Mouse (Mus musculus): Measurements from ENCODE around the gene Pak6. TPM values are rescaled to one million over a fixed set of nuclear protein-coding genes. Genes with fewer than 3 reads are reported as not detected.

The Pak6 gene
- polyA plus RNA-seq, 1 experiment: 10.9 TPM

DNA sequence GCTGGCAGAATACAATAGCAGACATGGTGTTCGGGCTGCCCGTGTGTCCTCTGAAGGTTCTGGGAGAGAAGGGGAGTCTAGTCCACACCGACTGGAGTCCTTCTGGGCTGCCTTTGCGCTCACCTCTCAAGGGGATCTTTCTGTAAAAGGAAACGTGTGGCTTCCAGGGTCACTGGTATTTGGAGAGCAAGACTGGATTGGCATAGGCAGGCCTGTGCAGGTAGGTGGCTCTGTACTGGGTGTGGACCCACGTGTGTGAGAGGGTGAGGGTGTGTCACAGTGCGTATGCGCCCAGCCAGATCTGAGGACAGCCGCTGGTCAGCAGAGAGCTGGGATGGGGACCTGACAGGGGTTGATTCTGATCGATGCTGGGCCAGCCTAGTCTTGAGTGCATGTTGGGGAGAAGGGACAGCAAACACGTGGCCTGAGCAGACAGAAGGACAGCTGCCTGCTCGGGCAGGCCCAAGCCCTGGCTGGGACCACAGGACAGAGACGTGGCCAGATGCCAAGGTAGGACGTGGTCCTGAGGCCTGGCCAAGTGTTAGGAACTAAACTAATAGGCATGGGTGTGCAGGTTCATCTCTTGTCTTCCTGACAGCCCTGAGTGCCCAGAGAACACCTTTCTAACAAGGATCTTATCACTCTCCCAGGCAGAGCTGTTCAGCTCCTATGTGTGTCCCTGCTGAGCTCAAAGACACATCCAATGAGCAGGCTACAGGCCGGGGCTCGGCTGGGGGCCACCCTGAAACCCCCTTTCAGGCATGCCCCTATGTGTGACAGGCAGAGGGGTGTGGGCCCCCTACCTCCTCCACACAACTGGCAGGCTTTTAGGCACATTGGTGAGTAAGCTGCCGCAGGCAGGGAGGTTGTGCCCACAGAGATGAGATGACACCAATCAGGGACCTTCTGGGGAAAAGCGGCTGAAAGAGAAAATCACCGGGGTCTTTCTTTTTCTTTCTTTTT, 982 bp downstream of the Pak6 start:
- Histone ChIP-seq H3K4me1 (ENCODE audit: control insufficient read depth, insufficient read depth, low read length) (peaks cover 7% of the 10 kb centered on the region; the same call in 1 of the 2 replicates), H3K4me3 (ENCODE audit: insufficient read depth, low read depth, low read length) (peak overlapping the region; percentile 44), H3K27me3 (replicated peaks; ENCODE audit: control insufficient read depth, insufficient read depth, low read length) (no peaks in the 10 kb centered on the region), H3K27ac (ENCODE audit: insufficient read depth, low read depth, low read length) (peak overlapping the region; percentile 61), H3K36me3 (ENCODE audit: control insufficient read depth, insufficient read depth, low read length) (no peaks in the 10 kb centered on the region)
- TF ChIP-seq CTCF (conservative IDR thresholded peaks at IDR 0.05; ENCODE audit: insufficient read depth, insufficient read length, low read depth, low read length) (no peak), POLR2A (IDR thresholded peaks at IDR 0.05; ENCODE audit: low read depth, low read length) (no peak)
- WGBS: 62% methylated on average over 19 of the region's 19 CpGs
- peak; percentile 56 for DNase-seq

DNA sequence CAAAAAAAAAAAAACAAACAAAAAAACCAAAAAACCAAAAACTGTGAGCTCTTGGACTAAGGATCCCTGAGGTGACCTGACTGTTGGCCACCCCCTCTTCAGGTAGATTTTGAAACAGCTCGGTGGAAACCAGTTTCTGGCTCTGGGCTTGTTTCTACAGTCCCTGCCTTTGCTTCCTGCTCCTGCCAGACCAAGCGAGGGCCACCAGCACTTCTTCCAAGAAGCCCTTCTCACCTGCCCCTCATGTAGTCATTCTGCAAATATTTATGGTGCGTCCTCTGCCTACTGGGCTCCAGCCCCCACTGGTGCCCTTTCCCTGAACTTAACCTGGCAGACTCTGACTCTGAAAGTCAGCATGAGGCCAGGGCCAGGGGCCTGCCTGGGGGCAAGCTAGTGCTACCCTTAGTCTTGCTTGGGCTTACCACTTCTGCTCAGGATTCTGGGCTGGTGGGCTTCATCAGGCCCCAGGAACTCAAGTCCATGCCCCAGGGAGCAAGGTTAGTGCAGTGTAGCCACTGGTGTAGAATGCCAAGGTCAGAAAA, 1.9 kb downstream of the Pak6 start:
- Histone ChIP-seq H3K4me1 (ENCODE audit: control insufficient read depth, insufficient read depth, low read length) (peaks cover 12% of the 10 kb centered on the region; the same call in 1 of the 2 replicates), H3K27me3 (replicated peaks; ENCODE audit: control insufficient read depth, insufficient read depth, low read length) (no peaks in the 10 kb centered on the region), H3K36me3 (ENCODE audit: control insufficient read depth, insufficient read depth, low read length) (no peaks in the 10 kb centered on the region), H3K27ac (ENCODE audit: insufficient read depth, low read depth, low read length) (peak overlapping the region; percentile 95), H3K4me3 (ENCODE audit: insufficient read depth, low read depth, low read length) (no peak overlapping the region)
- TF ChIP-seq CTCF (conservative IDR thresholded peaks at IDR 0.05; ENCODE audit: insufficient read depth, insufficient read length, low read depth, low read length): no peak
- TF ChIP-seq POLR2A (IDR thresholded peaks at IDR 0.05; ENCODE audit: low read depth, low read length): no peak
- peak; percentile 64 for DNase-seq
- WGBS: 63% methylated on average over 3 of the region's 3 CpGs

DNA sequence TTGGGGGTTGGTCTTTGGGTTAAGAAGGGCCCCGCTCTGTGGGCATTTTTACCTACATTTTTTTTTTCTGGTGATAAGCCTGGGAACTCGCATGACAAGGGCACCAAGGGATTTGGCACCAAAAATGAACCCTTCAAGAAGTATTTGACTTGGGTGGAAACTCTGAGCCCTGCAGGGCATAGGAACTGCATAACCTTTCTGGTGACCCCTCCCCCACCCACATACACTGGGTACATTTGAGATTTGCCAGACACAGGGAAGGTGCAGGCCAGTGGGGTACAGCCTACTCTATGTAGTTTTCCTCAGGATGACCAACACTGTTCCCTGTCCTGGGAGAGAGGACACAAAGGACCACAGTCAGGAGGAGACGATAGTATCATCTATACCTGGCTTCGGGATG, 2.5 kb downstream of the Pak6 start:
- H3K27ac ChIP-seq (ENCODE audit: insufficient read depth, low read depth, low read length): peak overlapping the region; percentile 95
- WGBS: 76% methylated on average over 4 of the region's 4 CpGs
- peaks cover 17% of the 10 kb centered on the region for H3K4me1 ChIP-seq (ENCODE audit: control insufficient read depth, insufficient read depth, low read length)
- no peaks in the 10 kb centered on the region for H3K27me3 ChIP-seq (replicated peaks; ENCODE audit: control insufficient read depth, insufficient read depth, low read length)
- H3K4me3 ChIP-seq (ENCODE audit: insufficient read depth, low read depth, low read length): no peak overlapping the region
- DNase-seq: peak; percentile 60
- no peak for TF ChIP-seq CTCF (conservative IDR thresholded peaks at IDR 0.05; ENCODE audit: insufficient read depth, insufficient read length, low read depth, low read length)
- H3K36me3 ChIP-seq (ENCODE audit: control insufficient read depth, insufficient read depth, low read length): no peaks in the 10 kb centered on the region

DNA sequence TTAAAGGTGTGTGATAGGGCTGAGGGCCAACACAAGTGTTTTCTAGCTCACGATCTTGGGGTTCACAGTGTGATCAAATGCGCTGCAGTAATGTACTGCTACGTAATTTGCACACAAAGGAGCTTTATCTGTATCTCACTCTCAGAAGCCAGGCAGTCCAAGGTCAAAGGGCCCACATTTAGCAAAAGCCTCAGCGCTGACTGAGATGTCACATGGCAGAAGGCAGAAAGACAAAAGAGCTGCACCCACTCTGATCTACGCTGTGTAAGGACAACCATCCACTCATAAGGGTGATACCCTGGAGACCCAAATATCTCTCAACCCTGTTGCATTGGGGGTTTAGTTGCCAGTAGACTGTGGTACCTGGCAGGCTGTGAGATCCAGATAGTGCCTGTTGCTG, 4.1 kb downstream of the Pak6 start:
- Histone ChIP-seq H3K4me1 (ENCODE audit: control insufficient read depth, insufficient read depth, low read length) (peaks cover 28% of the 10 kb centered on the region), H3K27ac (ENCODE audit: insufficient read depth, low read depth, low read length) (peak overlapping the region; percentile 95), H3K36me3 (ENCODE audit: control insufficient read depth, insufficient read depth, low read length) (no peaks in the 10 kb centered on the region), H3K27me3 (replicated peaks; ENCODE audit: control insufficient read depth, insufficient read depth, low read length) (no peaks in the 10 kb centered on the region), H3K4me3 (ENCODE audit: insufficient read depth, low read depth, low read length) (no peak overlapping the region)
- TF ChIP-seq POLR2A (IDR thresholded peaks at IDR 0.05; ENCODE audit: low read depth, low read length): no peak
- TF ChIP-seq CTCF (conservative IDR thresholded peaks at IDR 0.05; ENCODE audit: insufficient read depth, insufficient read length, low read depth, low read length): no peak
- DNase-seq: no peak
- 68% methylated on average over 5 of the region's 5 CpGs for WGBS

DNA sequence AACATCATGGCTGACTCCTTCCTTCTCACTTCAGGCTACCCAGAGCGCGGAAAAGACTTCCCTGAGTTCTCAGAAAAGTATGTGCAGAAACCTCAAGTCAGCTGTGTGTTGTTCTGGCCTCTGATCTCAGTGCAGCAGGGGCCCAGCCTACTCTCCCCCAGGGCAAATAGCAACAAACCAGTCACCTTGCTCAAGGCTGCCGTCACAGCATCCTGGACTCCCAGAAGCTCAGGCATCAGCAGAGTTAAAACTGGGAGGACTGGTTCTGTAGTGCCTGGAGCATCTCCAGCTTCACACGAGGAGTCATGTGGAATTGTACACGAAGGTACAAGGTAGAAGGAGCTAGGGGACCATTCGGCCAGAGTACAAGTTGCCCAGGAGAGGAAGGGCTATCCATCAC, 6.1 kb downstream of the Pak6 start:
- no peak overlapping the region for H3K4me3 ChIP-seq (ENCODE audit: insufficient read depth, low read depth, low read length)
- DNase-seq: peak; percentile 86
- no peaks in the 10 kb centered on the region for H3K36me3 ChIP-seq (ENCODE audit: control insufficient read depth, insufficient read depth, low read length)
- peaks cover 28% of the 10 kb centered on the region for H3K4me1 ChIP-seq (ENCODE audit: control insufficient read depth, insufficient read depth, low read length)
- WGBS: 31% methylated on average over 6 of the region's 6 CpGs
- H3K27ac ChIP-seq (ENCODE audit: insufficient read depth, low read depth, low read length): peak overlapping the region; percentile 98
- H3K27me3 ChIP-seq (replicated peaks; ENCODE audit: control insufficient read depth, insufficient read depth, low read length): no peaks in the 10 kb centered on the region
- no peak for TF ChIP-seq CTCF (conservative IDR thresholded peaks at IDR 0.05; ENCODE audit: insufficient read depth, insufficient read length, low read depth, low read length)
- no peak for TF ChIP-seq POLR2A (IDR thresholded peaks at IDR 0.05; ENCODE audit: low read depth, low read length)

DNA sequence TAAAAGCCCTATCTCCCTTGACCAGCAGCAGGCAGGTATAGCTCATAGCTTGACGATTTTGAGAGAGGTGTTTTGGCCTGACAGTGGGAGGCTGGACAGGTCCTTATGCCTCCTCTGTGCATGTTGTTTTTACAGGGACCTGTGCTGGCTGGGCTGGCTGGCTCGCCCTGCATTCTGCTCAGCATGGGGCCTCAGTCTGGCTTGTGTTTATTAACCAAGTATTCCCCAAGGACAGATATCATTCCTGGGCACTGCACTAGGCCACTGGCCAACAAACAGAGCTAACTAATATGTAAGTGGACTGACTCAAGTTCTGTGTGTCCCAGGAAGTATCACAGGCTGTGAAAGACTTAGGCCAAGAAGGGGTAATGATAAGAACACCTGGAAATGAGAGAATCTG, 6.7 kb downstream of the Pak6 start:
- H3K27ac ChIP-seq (ENCODE audit: insufficient read depth, low read depth, low read length): peak overlapping the region; percentile 98
- DNase-seq: peak; percentile 92
- H3K27me3 ChIP-seq (replicated peaks; ENCODE audit: control insufficient read depth, insufficient read depth, low read length): no peaks in the 10 kb centered on the region
- no peak overlapping the region for H3K4me3 ChIP-seq (ENCODE audit: insufficient read depth, low read depth, low read length)
- 17% methylated on average over 2 of the region's 2 CpGs for WGBS
- peaks cover 28% of the 10 kb centered on the region for H3K4me1 ChIP-seq (ENCODE audit: control insufficient read depth, insufficient read depth, low read length)
- TF ChIP-seq CTCF (conservative IDR thresholded peaks at IDR 0.05; ENCODE audit: insufficient read depth, insufficient read length, low read depth, low read length) (no peak), POLR2A (IDR thresholded peaks at IDR 0.05; ENCODE audit: low read depth, low read length) (no peak)
- no peaks in the 10 kb centered on the region for H3K36me3 ChIP-seq (ENCODE audit: control insufficient read depth, insufficient read depth, low read length)

DNA sequence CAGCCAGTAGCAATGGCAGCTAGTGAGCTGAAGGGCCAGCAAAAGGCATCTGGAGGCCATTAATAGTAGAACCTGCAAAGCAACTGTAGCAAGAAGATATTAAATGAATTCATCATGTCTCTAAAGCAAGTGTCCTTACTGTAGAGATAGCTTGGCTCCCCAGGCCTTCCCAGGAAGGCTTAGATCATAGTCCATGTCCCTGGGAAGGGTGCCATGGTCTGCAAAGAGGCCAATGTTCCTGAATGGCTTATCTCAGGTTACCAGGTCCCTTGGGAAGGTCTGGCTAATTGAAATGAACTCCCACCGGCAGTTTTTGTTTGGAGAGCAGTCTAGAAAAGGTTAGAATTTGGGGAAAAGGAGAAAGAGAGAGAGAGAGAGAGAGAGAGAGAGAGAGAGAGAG, 8.6 kb downstream of the Pak6 start:
- H3K36me3 ChIP-seq (ENCODE audit: control insufficient read depth, insufficient read depth, low read length): no peaks in the 10 kb centered on the region
- H3K27ac ChIP-seq (ENCODE audit: insufficient read depth, low read depth, low read length): 0 out of 2 replicates have a peak overlapping the region, but pooled peaks have one; percentile 7
- WGBS: 44% methylated on average over 1 of the region's 1 CpGs
- DNase-seq: peak; percentile 72
- no peak overlapping the region for H3K4me3 ChIP-seq (ENCODE audit: insufficient read depth, low read depth, low read length)
- peaks cover under 1% of the 10 kb centered on the region for H3K27me3 ChIP-seq (replicated peaks; ENCODE audit: control insufficient read depth, insufficient read depth, low read length)
- peaks cover 28% of the 10 kb centered on the region for H3K4me1 ChIP-seq (ENCODE audit: control insufficient read depth, insufficient read depth, low read length)
- TF ChIP-seq CTCF (conservative IDR thresholded peaks at IDR 0.05; ENCODE audit: insufficient read depth, insufficient read length, low read depth, low read length): no peak
- no peak for TF ChIP-seq POLR2A (IDR thresholded peaks at IDR 0.05; ENCODE audit: low read depth, low read length)

Measured in kidney, adult 2 months (tissue).